Mouse (Mus musculus): ENCODE results near the gene Shh.

GRCm38 (mm10) chr5:28458821-28459240 is 8.2 kb downstream of the Shh start:
- TF ChIP-seq CTCF (IDR thresholded peaks at IDR 0.05; ENCODE audit: low read depth, low read length) (no peak), POLR2AphosphoS5 (IDR thresholded peaks at IDR 0.05; ENCODE audit: insufficient replicate concordance, low read depth, low read length) (no peak), GATA1 (IDR thresholded peaks at IDR 0.05; ENCODE audit: borderline replicate concordance, low read length) (no peak), GATA2 (IDR thresholded peaks at IDR 0.05; ENCODE audit: borderline replicate concordance, low read depth, low read length) (no peak), TAL1 (conservative IDR thresholded peaks at IDR 0.05; ENCODE audit: low read depth, low read length) (no peak)

All from G1E (cell line).